Mouse (Mus musculus): ENCODE results near the gene Gm20388. TPM values are rescaled to one million over a fixed set of nuclear protein-coding genes. Genes with fewer than 3 reads are reported as not detected.

The Gm20388 gene
- polyA plus RNA-seq, 1 experiment from 2014 or later, result 5.3 TPM

DNA sequence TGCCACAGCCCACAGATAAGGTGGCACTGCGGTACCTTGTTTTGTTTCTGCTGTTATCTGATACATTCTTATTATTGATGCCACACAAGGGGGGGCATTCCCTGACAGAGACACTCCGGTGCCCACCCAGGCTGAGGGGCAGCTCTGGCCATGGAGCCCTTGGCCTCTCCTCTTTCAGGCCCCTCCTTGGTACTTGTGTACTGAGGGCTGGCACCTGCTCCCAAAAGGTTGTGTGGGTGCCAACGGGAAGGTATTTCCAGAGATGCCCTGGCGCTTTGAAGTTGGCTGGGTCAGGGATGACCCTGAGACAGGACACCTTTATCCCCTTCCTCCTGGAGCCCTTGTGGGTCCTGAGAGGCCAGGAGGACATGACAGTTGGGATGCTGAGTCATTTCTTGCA lies 2231.8 kb downstream of the Gm20388 start:
- Histone ChIP-seq H3K27me3 (replicated peaks; ENCODE audit: control insufficient read depth, insufficient read depth, low read length) (no peaks in the 10 kb centered on the region; the same call in none of the 2 replicates), H3K27ac (ENCODE audit: low read depth, low read length) (no peak overlapping the region), H3K4me3 (ENCODE audit: low read depth, low read length) (no peak overlapping the region), H3K9ac (ENCODE audit: low read depth, low read length) (no peak overlapping the region), H3K4me1 (replicated peaks; ENCODE audit: control insufficient read depth, insufficient read depth, low read length) (no peaks in the 10 kb centered on the region), H3K36me3 (ENCODE audit: control insufficient read depth, insufficient read depth, low read length) (no peaks in the 10 kb centered on the region), H3K9me3 (ENCODE audit: control insufficient read depth, low read length) (no peaks in the 10 kb centered on the region), H3K4me2 (no peak overlapping the region)
- 68% methylated on average over 4 of the region's 4 CpGs for WGBS
- no peak for ATAC-seq (replicated peaks; ENCODE audit: low FRiP score)
- DNase-seq (ENCODE audit: low spot score), result no peak

DNA sequence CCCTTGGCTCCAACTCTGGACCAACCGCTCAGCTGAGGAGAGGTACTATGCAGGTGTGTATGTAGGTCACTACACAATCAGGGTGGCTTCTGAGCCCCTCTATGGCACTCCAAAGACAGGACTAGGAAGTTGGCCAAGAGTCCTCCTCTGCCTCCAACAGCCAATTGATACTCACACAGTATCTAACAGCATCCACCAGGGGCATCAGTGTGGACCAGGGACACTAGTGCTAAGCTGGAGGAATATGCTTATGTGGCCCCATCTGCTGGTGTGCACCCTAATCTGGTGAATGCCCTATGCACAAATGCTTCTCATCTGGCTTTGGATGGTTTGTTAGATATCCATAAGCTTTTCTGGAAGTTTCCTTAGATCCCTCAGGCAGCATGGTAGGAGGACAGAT lies 2232.6 kb downstream of the Gm20388 start:
- Histone ChIP-seq H3K9ac (ENCODE audit: low read depth, low read length) (no peak overlapping the region), H3K4me3 (ENCODE audit: low read depth, low read length) (no peak overlapping the region), H3K9me3 (ENCODE audit: control insufficient read depth, low read length) (no peaks in the 10 kb centered on the region), H3K4me2 (no peak overlapping the region), H3K27me3 (replicated peaks; ENCODE audit: control insufficient read depth, insufficient read depth, low read length) (no peaks in the 10 kb centered on the region; the same call in none of the 2 replicates), H3K36me3 (ENCODE audit: control insufficient read depth, insufficient read depth, low read length) (no peaks in the 10 kb centered on the region), H3K27ac (ENCODE audit: low read depth, low read length) (no peak overlapping the region), H3K4me1 (replicated peaks; ENCODE audit: control insufficient read depth, insufficient read depth, low read length) (no peaks in the 10 kb centered on the region)
- no peak for DNase-seq (ENCODE audit: low spot score)
- WGBS, result 93% methylated on average over 1 of the region's 1 CpGs
- no peak for ATAC-seq (replicated peaks; ENCODE audit: low FRiP score)

DNA sequence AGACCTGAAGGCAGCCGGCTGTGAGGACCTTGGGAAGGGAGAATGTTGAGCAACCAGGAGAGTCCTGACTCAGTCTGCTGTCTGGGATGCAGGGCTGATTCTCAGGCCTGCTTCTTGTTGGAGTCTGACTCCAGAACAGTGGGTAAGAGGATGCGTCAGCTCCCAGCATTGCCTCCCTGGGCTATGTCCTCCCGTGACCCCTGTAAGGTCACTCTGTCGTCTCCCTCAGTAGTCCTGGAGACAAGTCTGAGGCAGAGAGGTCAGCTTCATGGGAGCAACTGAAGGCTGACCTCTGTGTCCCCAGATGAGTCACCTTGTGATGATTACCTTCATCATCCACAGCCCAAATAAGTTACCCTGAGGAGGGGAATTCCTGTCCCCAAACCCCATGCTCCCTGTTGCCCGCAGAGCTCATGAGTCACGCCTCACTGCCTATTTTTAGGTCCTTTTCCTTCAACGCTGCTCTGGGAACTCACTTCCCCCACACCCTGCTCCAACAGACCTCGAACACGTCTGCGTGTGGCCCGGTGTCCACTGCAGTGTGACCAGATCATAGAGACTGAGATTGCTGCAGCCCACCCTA lies 2234.2 kb downstream of the Gm20388 start:
- Histone ChIP-seq H3K27me3 (replicated peaks; ENCODE audit: control insufficient read depth, insufficient read depth, low read length) (no peaks in the 10 kb centered on the region; the same call in none of the 2 replicates), H3K4me2 (no peak overlapping the region), H3K4me3 (ENCODE audit: low read depth, low read length) (no peak overlapping the region), H3K36me3 (ENCODE audit: control insufficient read depth, insufficient read depth, low read length) (no peaks in the 10 kb centered on the region), H3K4me1 (replicated peaks; ENCODE audit: control insufficient read depth, insufficient read depth, low read length) (no peaks in the 10 kb centered on the region), H3K9ac (ENCODE audit: low read depth, low read length) (no peak overlapping the region), H3K9me3 (ENCODE audit: control insufficient read depth, low read length) (no peaks in the 10 kb centered on the region), H3K27ac (ENCODE audit: low read depth, low read length) (no peak overlapping the region)
- no peak for DNase-seq (ENCODE audit: low spot score)
- WGBS, result 51% methylated on average over 11 of the region's 11 CpGs
- ATAC-seq (replicated peaks; ENCODE audit: low FRiP score), result no peak

DNA sequence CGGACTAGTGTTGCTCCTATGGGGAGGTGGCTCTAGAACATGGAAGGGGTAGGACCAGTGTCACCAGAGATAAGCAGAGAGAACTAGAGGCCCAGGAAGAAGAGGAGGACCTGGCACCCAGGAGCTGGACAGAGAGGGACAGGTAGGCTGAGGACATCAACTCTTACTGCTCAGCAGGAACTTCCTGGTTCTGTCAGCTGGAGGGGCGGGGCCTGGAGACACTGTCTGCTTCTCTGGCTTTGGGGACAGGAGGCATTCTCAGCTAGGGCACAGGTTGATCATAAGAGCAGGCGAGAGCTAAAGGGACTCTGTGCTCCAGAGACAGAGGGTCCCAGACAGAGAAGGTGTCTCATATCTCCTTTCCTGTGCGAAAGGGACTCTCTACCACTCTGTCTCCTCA lies 2238.4 kb downstream of the Gm20388 start:
- Histone ChIP-seq H3K4me2 (no peak overlapping the region), H3K36me3 (ENCODE audit: control insufficient read depth, insufficient read depth, low read length) (no peaks in the 10 kb centered on the region), H3K27me3 (replicated peaks; ENCODE audit: control insufficient read depth, insufficient read depth, low read length) (no peaks in the 10 kb centered on the region; the same call in 1 of the 2 replicates), H3K9me3 (ENCODE audit: control insufficient read depth, low read length) (no peaks in the 10 kb centered on the region), H3K4me1 (replicated peaks; ENCODE audit: control insufficient read depth, insufficient read depth, low read length) (no peaks in the 10 kb centered on the region), H3K27ac (ENCODE audit: low read depth, low read length) (no peak overlapping the region), H3K9ac (ENCODE audit: low read depth, low read length) (no peak overlapping the region), H3K4me3 (ENCODE audit: low read depth, low read length) (no peak overlapping the region)
- no peak for ATAC-seq (replicated peaks; ENCODE audit: low FRiP score)
- no peak for DNase-seq (ENCODE audit: low spot score)
- 67% methylated on average over 4 of the region's 4 CpGs for WGBS

DNA sequence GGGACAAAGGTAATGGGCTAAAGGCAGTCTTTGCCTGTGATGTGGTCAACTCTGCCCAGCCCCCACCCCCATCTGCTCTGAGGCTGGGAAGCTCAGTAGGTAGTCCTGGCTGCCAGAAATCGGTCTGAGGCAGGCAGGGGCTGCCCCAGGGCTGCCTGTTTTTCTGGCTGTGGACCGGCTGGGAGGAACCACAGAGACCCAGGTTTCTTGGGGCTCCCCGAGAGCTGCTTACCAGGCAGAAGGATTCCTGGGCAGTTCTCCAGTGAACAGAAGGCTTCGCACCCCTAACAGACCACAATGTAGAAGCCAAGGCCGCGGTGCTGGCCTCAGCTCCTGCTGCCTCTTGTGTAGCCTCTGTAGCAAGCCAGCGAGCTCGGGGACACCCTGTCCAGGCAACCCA lies 2239.0 kb downstream of the Gm20388 start:
- ATAC-seq (replicated peaks; ENCODE audit: low FRiP score) (no peak), DNase-seq (ENCODE audit: low spot score) (no peak)
- Histone ChIP-seq H3K9me3 (ENCODE audit: control insufficient read depth, low read length) (no peaks in the 10 kb centered on the region), H3K27ac (ENCODE audit: low read depth, low read length) (no peak overlapping the region), H3K36me3 (ENCODE audit: control insufficient read depth, insufficient read depth, low read length) (no peaks in the 10 kb centered on the region), H3K27me3 (replicated peaks; ENCODE audit: control insufficient read depth, insufficient read depth, low read length) (no peaks in the 10 kb centered on the region; the same call in 1 of the 2 replicates), H3K9ac (ENCODE audit: low read depth, low read length) (no peak overlapping the region), H3K4me1 (replicated peaks; ENCODE audit: control insufficient read depth, insufficient read depth, low read length) (no peaks in the 10 kb centered on the region), H3K4me2 (no peak overlapping the region), H3K4me3 (ENCODE audit: low read depth, low read length) (no peak overlapping the region)
- 75% methylated on average over 8 of the region's 8 CpGs for WGBS

DNA sequence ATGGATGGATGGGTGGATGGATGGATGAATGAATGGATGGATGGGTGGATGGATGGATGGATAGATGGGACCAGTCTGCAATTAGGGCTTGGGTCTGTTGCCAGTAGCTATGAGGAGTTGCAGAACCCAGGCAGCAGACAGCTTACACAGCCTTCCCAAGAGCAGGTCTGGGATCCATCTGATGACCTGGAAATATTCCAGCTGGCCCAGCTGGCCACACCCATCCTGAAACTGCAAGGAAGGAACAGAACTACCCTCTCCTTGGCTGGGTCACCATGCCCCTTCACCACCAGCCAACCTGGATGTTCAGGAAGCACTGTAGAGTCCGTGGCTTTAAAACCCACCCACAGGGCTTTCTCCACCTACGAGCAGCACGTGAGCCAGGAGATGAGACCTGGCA lies 2240.9 kb downstream of the Gm20388 start:
- Histone ChIP-seq H3K9ac (ENCODE audit: low read depth, low read length) (no peak overlapping the region), H3K36me3 (ENCODE audit: control insufficient read depth, insufficient read depth, low read length) (no peaks in the 10 kb centered on the region), H3K4me1 (replicated peaks; ENCODE audit: control insufficient read depth, insufficient read depth, low read length) (no peaks in the 10 kb centered on the region), H3K4me3 (ENCODE audit: low read depth, low read length) (no peak overlapping the region), H3K27ac (ENCODE audit: low read depth, low read length) (no peak overlapping the region), H3K4me2 (no peak overlapping the region), H3K27me3 (replicated peaks; ENCODE audit: control insufficient read depth, insufficient read depth, low read length) (no peaks in the 10 kb centered on the region; the same call in 1 of the 2 replicates), H3K9me3 (ENCODE audit: control insufficient read depth, low read length) (no peaks in the 10 kb centered on the region)
- DNase-seq (ENCODE audit: low spot score) (no peak), ATAC-seq (replicated peaks; ENCODE audit: low FRiP score) (no peak)
- WGBS, result 54% methylated on average over 3 of the region's 3 CpGs

DNA sequence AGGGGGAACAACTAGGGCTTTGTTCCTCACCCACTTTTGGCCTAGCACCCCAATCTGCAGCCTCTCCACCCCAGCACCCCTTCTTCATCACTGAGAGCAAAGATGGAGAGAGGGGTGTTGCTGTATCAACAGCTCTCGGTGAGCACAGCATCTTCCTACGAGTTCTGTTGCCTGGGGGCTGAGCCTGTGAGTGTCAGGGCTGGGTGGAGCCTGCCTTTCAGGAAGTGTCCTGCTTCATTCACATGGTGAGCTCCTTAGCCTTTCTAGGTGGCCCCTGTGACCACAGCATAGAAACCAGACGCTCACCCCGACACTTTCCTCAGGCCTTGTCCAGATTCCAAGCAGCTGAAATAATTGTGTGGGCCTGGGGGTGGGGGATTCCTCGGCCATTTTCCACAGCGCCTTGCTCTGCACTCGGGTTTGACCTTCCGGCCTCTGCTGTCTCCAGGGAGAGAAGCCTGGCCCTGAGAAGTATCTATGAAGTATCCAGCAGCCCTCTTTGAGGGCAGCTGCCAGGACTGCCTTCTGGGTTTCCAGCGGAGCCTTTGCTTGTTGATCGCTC lies 2244.5 kb downstream of the Gm20388 start:
- H3K4me1 ChIP-seq (replicated peaks; ENCODE audit: control insufficient read depth, insufficient read depth, low read length), result no peaks in the 10 kb centered on the region
- no peak overlapping the region for H3K4me3 ChIP-seq (ENCODE audit: low read depth, low read length)
- no peaks in the 10 kb centered on the region for H3K9me3 ChIP-seq (ENCODE audit: control insufficient read depth, low read length)
- ATAC-seq (replicated peaks; ENCODE audit: low FRiP score) (no peak), DNase-seq (ENCODE audit: low spot score) (no peak)
- no peaks in the 10 kb centered on the region for H3K36me3 ChIP-seq (ENCODE audit: control insufficient read depth, insufficient read depth, low read length)
- no peaks in the 10 kb centered on the region for H3K27me3 ChIP-seq (replicated peaks; ENCODE audit: control insufficient read depth, insufficient read depth, low read length)
- H3K27ac ChIP-seq (ENCODE audit: low read depth, low read length), result no peak overlapping the region
- no peak overlapping the region for H3K9ac ChIP-seq (ENCODE audit: low read depth, low read length)
- no peak overlapping the region for H3K4me2 ChIP-seq
- 48% methylated on average over 10 of the region's 10 CpGs for WGBS

DNA sequence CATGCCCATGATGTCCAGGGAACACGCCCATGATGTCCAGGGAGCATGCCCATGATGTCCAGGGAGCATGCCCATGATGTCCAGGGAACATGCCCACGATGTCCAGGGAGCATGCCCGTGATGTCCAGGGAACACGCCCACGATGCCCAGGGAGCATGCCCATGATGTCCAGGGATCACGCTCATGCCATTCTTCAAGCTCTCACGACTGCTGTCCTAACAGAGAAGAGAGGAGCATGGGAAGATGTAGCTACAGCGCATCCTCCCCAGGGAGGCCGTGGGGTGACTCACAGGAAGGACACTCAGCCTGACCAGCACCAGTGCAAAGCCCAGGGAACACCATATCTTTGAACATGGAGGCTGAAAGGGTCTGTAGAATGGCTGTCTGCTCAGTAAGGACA lies 2245.3 kb downstream of the Gm20388 start:
- Histone ChIP-seq H3K27ac (ENCODE audit: low read depth, low read length) (no peak overlapping the region), H3K4me3 (ENCODE audit: low read depth, low read length) (no peak overlapping the region), H3K9ac (ENCODE audit: low read depth, low read length) (no peak overlapping the region), H3K4me2 (no peak overlapping the region), H3K4me1 (replicated peaks; ENCODE audit: control insufficient read depth, insufficient read depth, low read length) (no peaks in the 10 kb centered on the region), H3K27me3 (replicated peaks; ENCODE audit: control insufficient read depth, insufficient read depth, low read length) (no peaks in the 10 kb centered on the region), H3K36me3 (ENCODE audit: control insufficient read depth, insufficient read depth, low read length) (no peaks in the 10 kb centered on the region), H3K9me3 (ENCODE audit: control insufficient read depth, low read length) (no peaks in the 10 kb centered on the region)
- 82% methylated on average over 9 of the region's 9 CpGs for WGBS
- no peak for ATAC-seq (replicated peaks; ENCODE audit: low FRiP score)
- no peak for DNase-seq (ENCODE audit: low spot score)

DNA sequence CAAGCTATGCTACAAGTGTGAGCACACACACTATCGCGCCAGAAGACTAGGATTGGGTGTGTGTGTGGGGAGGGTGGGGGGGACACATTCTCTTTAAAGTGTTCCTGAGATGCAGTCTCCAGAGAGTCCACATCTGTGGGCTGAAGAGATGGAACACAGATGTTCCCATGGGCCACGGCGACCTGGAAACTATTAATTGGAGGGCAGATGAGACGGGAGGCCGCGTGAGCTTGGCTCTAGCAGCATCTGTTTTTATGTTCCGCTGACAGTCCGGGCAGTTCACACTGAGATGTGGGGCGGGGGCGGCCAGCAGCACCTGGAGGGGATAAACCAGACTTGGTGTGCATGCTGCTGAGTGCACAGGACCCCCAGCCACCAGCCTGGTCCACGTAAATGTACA lies 2247.0 kb downstream of the Gm20388 start:
- H3K9me3 ChIP-seq (ENCODE audit: control insufficient read depth, low read length), result no peaks in the 10 kb centered on the region
- 72% methylated on average over 12 of the region's 12 CpGs for WGBS
- H3K4me3 ChIP-seq (ENCODE audit: low read depth, low read length), result no peak overlapping the region
- no peaks in the 10 kb centered on the region for H3K4me1 ChIP-seq (replicated peaks; ENCODE audit: control insufficient read depth, insufficient read depth, low read length)
- H3K9ac ChIP-seq (ENCODE audit: low read depth, low read length), result no peak overlapping the region
- no peaks in the 10 kb centered on the region for H3K27me3 ChIP-seq (replicated peaks; ENCODE audit: control insufficient read depth, insufficient read depth, low read length)
- H3K36me3 ChIP-seq (ENCODE audit: control insufficient read depth, insufficient read depth, low read length), result no peaks in the 10 kb centered on the region
- ATAC-seq (replicated peaks; ENCODE audit: low FRiP score) (no peak), DNase-seq (ENCODE audit: low spot score) (no peak)
- H3K27ac ChIP-seq (ENCODE audit: low read depth, low read length), result no peak overlapping the region
- no peak overlapping the region for H3K4me2 ChIP-seq
